Mouse (Mus musculus): ENCODE measurements around the gene 1700001C19Rik.

GRCm38 (mm10) chr17:47462728-47463388, 25.7 kb upstream of the 1700001C19Rik start:
- TF ChIP-seq CTCF (IDR thresholded peaks at IDR 0.05; ENCODE audit: control insufficient read depth, insufficient read depth, insufficient read length) (no peak), FOSL1 (IDR thresholded peaks at IDR 0.05; ENCODE audit: insufficient read depth, low read length, poor library complexity, severe bottlenecking) (no peak), USF1 (IDR thresholded peaks at IDR 0.05; ENCODE audit: low read depth) (no peak), CEBPB (IDR thresholded peaks at IDR 0.05; ENCODE audit: low read depth) (no peak), MYOG (IDR thresholded peaks at IDR 0.05; ENCODE audit: control insufficient read depth, extremely low read depth, insufficient read length) (no peak)
